Mouse (Mus musculus) heart, adult 2 months (tissue): Measurements from ENCODE around the gene Vps36. TPM values are rescaled to one million over a fixed set of nuclear protein-coding genes. Genes with fewer than 3 reads are reported as not detected.

Source experiments
- DNase-seq, 2 experiments: peaks; one replicate each; pipeline ENCODE4 v3.0.0; 2021
- H3K27ac ChIP-seq: fragments of 200-600 bp; 2 replicates; pipeline ENCODE4 v1.8.1; 2022
- H3K27me3 ChIP-seq: fragments of 200-500 bp; 2 replicates; pipeline ENCODE4 v1.6.1; 2012; ENCODE audit warnings: mild to moderate bottlenecking, low read length, inconsistent platforms, mixed read lengths; ENCODE audit not compliant: control insufficient read depth, insufficient read depth
- H3K36me3 ChIP-seq: fragments of 200-500 bp; 2 replicates; pipeline ENCODE4 v1.6.1; 2012; ENCODE audit warnings: low read length, inconsistent platforms; ENCODE audit not compliant: control insufficient read depth, insufficient read depth
- H3K4me1 ChIP-seq: fragments of 200-500 bp; 2 replicates; pipeline ENCODE4 v1.6.1; 2011; ENCODE audit warnings: low read length; ENCODE audit not compliant: control insufficient read depth, insufficient read depth
- H3K4me3 ChIP-seq: fragments of 200-600 bp; 2 replicates; pipeline ENCODE4 v1.8.1; 2022
- H3K79me2 ChIP-seq: fragments of 200-500 bp; replicated peaks from 2 replicates; pipeline ENCODE4 v1.6.1; 2012; ENCODE audit warnings: mild to moderate bottlenecking, inconsistent platforms, low read length, moderate library complexity, mixed read lengths; ENCODE audit not compliant: control insufficient read depth, insufficient read depth
- H3K9ac ChIP-seq: fragments of 200-500 bp; 2 replicates; pipeline ENCODE4 v1.6.1; 2012; ENCODE audit warnings: low read depth, mild to moderate bottlenecking, control low read depth, inconsistent platforms, low read length, mixed read lengths
- CTCF ChIP-seq: fragments of 200-600 bp; IDR thresholded peaks from 2 replicates; pipeline ENCODE4 v1.8.1; 2022; ENCODE audit warnings: antibody characterized with exemption, mild to moderate bottlenecking, moderate library complexity
- EP300 ChIP-seq: fragments of 200-500 bp; IDR thresholded peaks from 2 replicates; pipeline ENCODE4 v1.6.1; 2011; ENCODE audit warnings: low read depth, low read length, control low read depth; ENCODE audit not compliant: insufficient read depth
- POLR2A ChIP-seq: fragments of 200-500 bp; IDR thresholded peaks from 2 replicates; pipeline ENCODE4 v1.6.1; 2011; ENCODE audit warnings: mild to moderate bottlenecking, low read depth, low read length, control low read depth; ENCODE audit not compliant: insufficient read depth
- WGBS: fragments of 180-500 bp; shearing (Covaris S2); methylation state at CpG from one replicate; pipeline ENCODE4 v1.1.7; 2018; 5-methylcytosine and 5-hydroxymethylcytosine counted together
- intact Hi-C: fragments of 180-260 bp; cut with DNase I; formaldehyde crosslinking; loops from one replicate; pipeline ENCODE4 v1.15.1; 2025
- polyA plus RNA-seq: library from polyadenylated mRNA; depleted of rRNA; stranded (reverse); fragments of >200 nt; gene quantifications from 2 replicates; pipeline ENCODE4 v1.2.3, GENCODE M21; 2012
- total RNA-seq, 2 experiments: library from RNA; stranded (reverse); gene quantifications; 2 replicates each; pipeline ENCODE4 v1.2.3; 2021

Vps36 gene
- total and polyA plus RNA-seq, 3 experiments, result 9.9 to 27.0 (median 25.2) TPM

GRCm38 (mm10) chr8:22193432-22194010, 912 bp downstream of the Vps36 start:
- DNase-seq, result no peak
- Histone ChIP-seq H3K4me3 (peak overlapping the region; percentile 81), H3K27ac (peak overlapping the region; percentile 99), H3K36me3 (0 out of 2 replicates have a peak, but pooled peaks cover 2% of the 10 kb centered on the region), H3K79me2 (peaks cover 6% of the 10 kb centered on the region), H3K27me3 (no peaks in the 10 kb centered on the region), H3K9ac (peak overlapping the region; percentile 99), H3K4me1 (no peaks in the 10 kb centered on the region; the same call in 1 of the 2 replicates)
- WGBS, result 10% methylated on average over 12 of the region's 12 CpGs
- TF ChIP-seq CTCF (no peak), EP300 (no peak), POLR2A (no peak)
- intact Hi-C loops, result loop anchor here (1.0 to 10.0 kb wide), 4 partner anchors 35 to 204 kb away; partner anchors contain the start of gene Slc25a15

DNA sequence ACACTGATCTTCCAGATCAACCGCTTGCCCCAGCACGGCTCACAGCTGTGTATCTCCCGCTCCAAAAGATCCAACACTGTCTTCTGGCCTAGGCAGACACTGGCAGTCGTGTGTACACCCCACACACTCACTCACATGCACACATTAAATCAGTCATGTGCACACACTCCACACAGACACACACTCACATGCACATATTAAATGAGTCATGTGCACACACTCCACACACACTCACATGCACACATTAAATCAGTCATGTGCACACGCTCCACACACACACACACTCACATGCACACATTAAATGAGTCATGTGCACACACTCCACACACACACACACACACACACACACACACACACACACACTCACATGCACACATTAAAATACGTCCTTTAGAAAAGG, 5.3 kb downstream of the Vps36 start:
- no peaks in the 10 kb centered on the region for H3K27me3 ChIP-seq
- H3K27ac ChIP-seq, result no peak overlapping the region
- H3K4me1 ChIP-seq, result no peaks in the 10 kb centered on the region; the same call in 1 of the 2 replicates
- H3K9ac ChIP-seq, result no peak overlapping the region
- peaks cover 6% of the 10 kb centered on the region for H3K79me2 ChIP-seq
- H3K36me3 ChIP-seq, result 0 out of 2 replicates have a peak, but pooled peaks cover 2% of the 10 kb centered on the region
- no peak for DNase-seq
- WGBS, result 88% methylated on average over 6 of the region's 6 CpGs
- no peak overlapping the region for H3K4me3 ChIP-seq
- no peak for TF ChIP-seq EP300
- no peak for TF ChIP-seq CTCF
- TF ChIP-seq POLR2A, result no peak
- intact Hi-C loops, result loop anchor here (10.0 kb wide), 1 partner anchor 107 kb away; no protein-coding TSS in a partner anchor

DNA sequence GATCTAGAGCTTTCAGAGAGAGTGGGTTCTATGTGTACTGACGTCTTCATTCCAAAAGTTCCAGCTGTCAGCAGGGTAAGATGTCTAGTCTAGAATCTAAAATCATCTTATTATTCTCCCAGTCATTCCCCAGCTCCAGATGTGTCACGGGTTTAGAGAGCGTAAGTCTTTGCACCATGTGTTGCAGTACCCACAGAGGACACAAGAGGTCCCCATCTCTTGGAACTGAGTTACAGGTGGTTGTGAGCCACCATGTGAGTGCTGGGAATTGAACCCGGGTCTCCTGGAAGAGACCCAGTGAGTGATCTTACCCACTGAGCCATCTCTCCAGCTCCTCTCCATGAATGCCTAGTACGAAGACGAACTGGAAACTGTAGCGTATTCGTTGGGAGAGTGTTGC, 6.9 kb downstream of the Vps36 start:
- 97% methylated on average over 8 of the region's 8 CpGs for WGBS
- H3K79me2 ChIP-seq, result peaks cover 4% of the 10 kb centered on the region
- no peaks in the 10 kb centered on the region; the same call in 1 of the 2 replicates for H3K4me1 ChIP-seq
- intact Hi-C loops, result loop anchor here (10.0 kb wide), 1 partner anchor 105 kb away; no protein-coding TSS in a partner anchor
- H3K9ac ChIP-seq, result no peak overlapping the region
- no peaks in the 10 kb centered on the region for H3K36me3 ChIP-seq
- TF ChIP-seq EP300, result no peak
- peak; percentile 37 for TF ChIP-seq CTCF
- no peak overlapping the region for H3K4me3 ChIP-seq
- DNase-seq, result no peak
- H3K27me3 ChIP-seq, result no peaks in the 10 kb centered on the region
- no peak overlapping the region for H3K27ac ChIP-seq

GRCm38 (mm10) chr8:22207535-22207934, 14.9 kb downstream of the Vps36 start:
- intact Hi-C loops, result no loop called here
- H3K79me2 ChIP-seq, result no peaks in the 10 kb centered on the region
- peak overlapping the region; percentile 26; the same call in 1 of the 2 replicates for H3K27ac ChIP-seq
- no peak for DNase-seq
- H3K27me3 ChIP-seq, result no peaks in the 10 kb centered on the region
- H3K36me3 ChIP-seq, result peaks cover 4% of the 10 kb centered on the region
- WGBS, result 46% methylated on average over 4 of the region's 4 CpGs
- no peak for TF ChIP-seq EP300
- no peak for TF ChIP-seq POLR2A
- no peak for TF ChIP-seq CTCF
- H3K4me3 ChIP-seq, result no peak overlapping the region
- peaks cover 2% of the 10 kb centered on the region; the same call in 1 of the 2 replicates for H3K4me1 ChIP-seq
- H3K9ac ChIP-seq, result no peak overlapping the region

DNA sequence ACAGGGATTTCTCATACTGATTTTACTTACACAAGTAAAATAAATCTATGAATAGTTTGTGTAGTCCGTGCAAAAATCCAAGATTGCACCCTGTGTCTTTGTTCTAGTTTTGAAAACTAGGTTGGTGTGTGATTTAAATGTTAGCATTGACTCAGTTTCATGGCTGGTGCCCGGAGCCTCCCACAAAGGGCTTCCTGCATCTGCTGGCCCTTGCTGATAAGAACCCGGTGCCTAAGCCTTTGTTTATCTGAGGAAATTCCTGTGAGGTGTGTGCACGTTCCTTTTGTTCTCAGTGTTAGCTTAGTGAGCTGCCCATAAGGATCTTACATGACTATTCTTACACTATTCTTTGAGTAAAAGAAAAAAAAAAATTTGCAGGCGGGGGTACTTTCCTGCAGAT, 16.4 kb downstream of the Vps36 start:
- DNase-seq, result peak in 1 of 2 experiments; percentile 45
- Histone ChIP-seq H3K27me3 (no peaks in the 10 kb centered on the region), H3K4me1 (peaks cover 2% of the 10 kb centered on the region; the same call in 1 of the 2 replicates), H3K36me3 (peaks cover 4% of the 10 kb centered on the region), H3K79me2 (no peaks in the 10 kb centered on the region), H3K27ac (peak overlapping the region; percentile 36), H3K4me3 (no peak overlapping the region), H3K9ac (no peak overlapping the region)
- 23% methylated on average over 5 of the region's 5 CpGs for WGBS
- intact Hi-C loops, result loop anchor here (2.0 kb wide), 1 partner anchor 20 kb away; no protein-coding TSS in a partner anchor
- peak; percentile 34; the same call in 1 of the 2 replicates for TF ChIP-seq POLR2A
- no peak for TF ChIP-seq CTCF
- peak; percentile 84; the same call in 1 of the 2 replicates for TF ChIP-seq EP300

DNA sequence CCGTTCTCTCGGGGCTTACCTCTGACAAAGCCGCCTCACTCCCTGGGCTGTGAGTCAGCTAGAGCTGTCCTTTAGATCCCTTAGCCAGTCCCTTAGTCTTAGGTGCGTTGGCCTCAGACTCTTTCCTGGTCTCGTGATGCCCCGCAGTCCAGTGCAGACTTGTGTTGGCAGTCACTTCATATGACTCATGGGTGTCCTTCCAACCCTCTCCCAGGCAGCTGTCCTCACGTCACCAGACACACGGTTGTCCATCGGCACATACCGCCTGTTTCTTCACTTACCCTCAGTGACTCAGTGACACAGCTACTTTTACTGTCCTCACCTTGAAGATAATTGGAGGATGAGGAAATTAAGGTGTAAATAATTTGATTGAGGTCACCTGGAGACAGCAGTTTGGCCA, 22.2 kb downstream of the Vps36 start:
- Histone ChIP-seq H3K27ac (no peak overlapping the region), H3K4me3 (no peak overlapping the region), H3K36me3 (no peaks in the 10 kb centered on the region), H3K4me1 (no peaks in the 10 kb centered on the region), H3K79me2 (no peaks in the 10 kb centered on the region), H3K27me3 (no peaks in the 10 kb centered on the region), H3K9ac (no peak overlapping the region)
- no peak for TF ChIP-seq CTCF
- TF ChIP-seq POLR2A, result no peak
- TF ChIP-seq EP300, result no peak
- intact Hi-C loops, result no loop called here
- 73% methylated on average over 10 of the region's 10 CpGs for WGBS
- DNase-seq, result peak in 1 of 2 experiments; percentile 55
